ENCODE assay signal across 8 mouse cellular contexts in the genomic region with DNA sequence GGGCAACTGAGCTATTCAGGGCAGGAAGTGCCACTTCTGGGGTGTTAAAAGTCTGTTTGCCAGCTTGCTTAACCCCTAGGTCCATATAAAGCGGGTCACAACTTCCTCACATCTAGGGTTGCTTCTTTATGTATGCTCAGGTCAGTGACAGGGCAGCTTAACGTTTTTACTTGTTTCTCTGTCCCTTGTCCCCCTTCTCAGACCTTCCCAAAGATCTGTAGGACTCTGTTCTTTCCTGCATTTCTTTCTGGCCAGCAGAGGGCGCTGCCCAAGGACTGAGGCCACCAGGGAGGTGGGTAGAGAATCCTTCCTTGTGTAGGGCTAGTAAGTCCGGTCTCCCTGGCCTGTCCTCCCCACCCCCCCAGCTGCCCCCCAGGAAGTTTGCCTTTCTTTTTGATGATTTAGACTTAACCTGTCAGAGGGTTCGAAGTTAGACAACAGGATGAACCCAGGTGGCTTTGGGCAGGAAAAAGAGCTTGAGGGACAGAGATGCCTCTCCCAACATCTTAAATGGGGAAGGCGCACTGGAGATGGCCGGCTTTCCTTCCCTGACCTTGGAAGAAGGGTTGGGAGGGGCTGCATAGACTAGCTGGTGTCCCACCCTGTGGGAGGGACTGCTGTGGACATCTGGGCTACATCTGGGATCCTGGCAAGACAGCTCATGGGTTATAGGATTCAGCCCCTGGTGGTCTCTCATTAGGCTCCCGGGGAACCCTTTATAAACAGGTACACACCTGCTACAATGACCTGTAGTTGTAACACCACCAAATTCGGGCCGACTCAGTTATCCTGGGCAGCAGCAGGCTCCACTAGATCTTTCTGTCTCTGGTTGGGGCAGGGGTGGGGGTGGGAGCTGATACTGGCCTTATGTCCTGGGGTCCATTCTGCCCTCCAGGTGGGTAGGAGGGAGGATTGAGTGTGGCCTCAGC. TPM values are rescaled to one million over a fixed set of nuclear protein-coding genes. Genes with fewer than 3 reads are reported as not detected.
DNase-seq lines count a peak whose midpoint lies in the region; ATAC-seq lines count a peak whose summit lies in the region.

No protein-coding gene starts in this region.

- H3K4me1 ChIP-seq in hindbrain, embryonic 16.5 days (ENCODE audit: control insufficient read depth, insufficient read depth, low read depth, low read length): peaks cover 32% of the 10 kb centered on the region

- intact Hi-C loops in left cerebral cortex, postnatal 36 days (cut with DNase I): loop anchor here (1.0 to 10.0 kb wide), 2 partner anchors 297 to 429 kb away; partner anchors contain the start of genes Gtpbp2 and Vegfa

- H3K36me3 ChIP-seq in hindbrain, embryonic 16.5 days (ENCODE audit: control insufficient read depth, insufficient read depth, low read length): no peaks in the 10 kb centered on the region

- WGBS in hindbrain, embryonic 16.5 days: 12% methylated on average over 10 of the region's 10 CpGs

- peak; percentile 32 for ATAC-seq in activated CD4-positive, CD25-positive, alpha-beta regulatory T cell, adult 4 months
- 0 out of 2 replicates have a peak, but pooled peaks have one; percentile 31 for ATAC-seq in hindbrain, embryonic 16.5 days

- peak overlapping the region; percentile 74 for H3K9ac ChIP-seq in hindbrain, embryonic 16.5 days (ENCODE audit: low read depth, low read length)

- H3K27ac ChIP-seq in hindbrain, embryonic 16.5 days (ENCODE audit: low read depth, low read length): peak overlapping the region; percentile 88

- peak; percentile 90 to 91 for DNase-seq in cerebellum, postnatal 36 days
- peak; percentile 88 for DNase-seq in gastrocnemius, adult 18-20 months (ENCODE audit: low spot score)
- DNase-seq in left cerebral cortex, postnatal 36 days (ENCODE audit: low spot score in 2 of 2): peak; percentile 80 to 87
- peak; percentile 91 for DNase-seq in mesoderm, embryonic 11.5 days (ENCODE audit: low read depth, low spot score)
- peak; percentile 70 to 75 for DNase-seq in right cerebral cortex, postnatal 36 days (ENCODE audit: low spot score in 2 of 2)
- DNase-seq in urinary bladder, postnatal 36 days (ENCODE audit: low spot score in 2 of 2): peak; percentile 78 to 82

- no peaks in the 10 kb centered on the region for H3K9me3 ChIP-seq in hindbrain, embryonic 16.5 days (ENCODE audit: control insufficient read depth, low read length)

- peak overlapping the region; percentile 82 for H3K4me2 ChIP-seq in hindbrain, embryonic 16.5 days (ENCODE audit: low read length)

- no peaks in the 10 kb centered on the region; the same call in 1 of the 2 replicates for H3K27me3 ChIP-seq in hindbrain, embryonic 16.5 days (replicated peaks; ENCODE audit: control insufficient read depth, insufficient read depth, low read length)

- H3K4me3 ChIP-seq in hindbrain, embryonic 16.5 days (ENCODE audit: low read length): peak overlapping the region; percentile 48

RNA-seq across cellular contexts. Expression of gene 1600014C23Rik, which starts 2.0 kb away (rescaled TPM):
- polyA plus RNA-seq in activated CD4-positive, CD25-positive, alpha-beta regulatory T cell, adult 4 months (2017; shearing (Covaris generic)): not detected
- total RNA-seq in gastrocnemius, adult 18-20 months (2021): not detected
- polyA plus RNA-seq in hindbrain, embryonic 16.5 days (2015; fragmentation: Nextera tagmentation; extraction: Ambion mirVana): 0.66 TPM in 1 of 2 replicates, not detected in the other
- total RNA-seq in left cerebral cortex, postnatal 36 days (2021): not detected

RNA-seq across cellular contexts. Expression of gene Tmem63b, which starts 48.9 kb away (rescaled TPM):
- 1 to 10 TPM; 2.7 to 3.6 TPM for polyA plus RNA-seq in activated CD4-positive, CD25-positive, alpha-beta regulatory T cell, adult 4 months (2017; shearing (Covaris generic))
- total RNA-seq in gastrocnemius, adult 18-20 months (2021): 10 to 100 TPM; 65.0 to 70.8 TPM
- polyA plus RNA-seq in hindbrain, embryonic 16.5 days (2015; fragmentation: Nextera tagmentation; extraction: Ambion mirVana): 147 and 148 TPM in 2 replicates
- total RNA-seq in left cerebral cortex, postnatal 36 days (2021): 100 to 1,000 TPM; 177 to 186 TPM

RNA-seq across cellular contexts. Expression of gene Mrpl14, which starts 49.5 kb away (rescaled TPM):
- polyA plus RNA-seq in activated CD4-positive, CD25-positive, alpha-beta regulatory T cell, adult 4 months (2017; shearing (Covaris generic)): 10 to 100 TPM; 73.4 to 90.9 TPM
- total RNA-seq in gastrocnemius, adult 18-20 months (2021): 100 to 1,000 TPM; 119 to 165 TPM
- 128 and 134 TPM in 2 replicates for polyA plus RNA-seq in hindbrain, embryonic 16.5 days (2015; fragmentation: Nextera tagmentation; extraction: Ambion mirVana)
- 10 to 100 TPM; 38.3 to 47.5 TPM for total RNA-seq in left cerebral cortex, postnatal 36 days (2021)

Comparison
In these comparisons a context has a peak if more than half of its experiments do, and no peak if none do; other contexts are left out.
1. Peak in every context shown above with its lines: DNase-seq, ATAC-seq, H3K4me3 ChIP-seq and H3K27ac ChIP-seq.